Mouse (Mus musculus): ENCODE data around the gene Asb10.

The Asb10 gene

DNA sequence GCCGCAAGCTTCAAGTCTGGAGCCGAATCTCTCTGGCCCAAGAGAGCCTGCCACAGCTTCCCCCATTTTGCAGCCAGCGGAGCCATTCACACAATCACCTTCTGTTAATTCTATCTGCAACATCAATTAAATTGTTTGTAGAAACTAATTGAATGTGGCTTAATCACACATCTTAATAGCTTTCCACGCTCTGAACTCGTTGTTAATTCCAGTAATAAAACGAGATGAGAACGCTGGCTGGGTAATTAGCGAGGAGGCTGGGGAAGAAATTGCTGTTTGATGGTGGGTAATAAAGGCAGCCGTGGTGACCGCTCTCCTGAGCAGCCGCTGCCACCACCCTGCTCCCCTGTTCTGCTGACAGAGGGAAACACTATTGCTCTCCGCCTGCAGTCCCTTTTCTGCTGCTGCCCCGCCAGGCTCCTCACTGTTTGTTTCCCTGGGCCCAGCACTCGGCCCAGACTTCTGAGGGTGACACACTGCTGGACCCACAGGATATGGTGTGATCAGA lies 50.3 kb downstream of the Asb10 start:
- no peak for DNase-seq (ENCODE audit: low spot score in 2 of 2)

DNA sequence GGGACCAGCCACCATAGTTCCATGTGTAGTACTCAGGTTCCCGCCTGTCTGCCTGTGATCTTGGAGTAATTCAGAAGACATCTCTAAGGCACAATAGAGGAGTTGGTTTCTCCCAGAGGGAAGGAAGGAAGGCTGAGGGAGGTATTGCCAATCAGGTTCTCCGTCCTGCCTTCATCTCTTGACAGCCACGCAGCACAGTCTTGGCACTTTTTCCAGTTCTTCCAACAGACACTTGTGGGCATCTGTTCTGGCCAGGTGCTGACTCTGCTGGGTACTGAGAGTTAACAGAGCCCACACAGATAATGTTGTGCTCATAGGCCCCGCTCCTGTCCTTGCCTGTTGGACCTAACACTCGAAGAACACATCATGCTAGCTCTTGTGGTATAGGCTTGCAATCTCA lies 54.0 kb downstream of the Asb10 start:
- no peak for DNase-seq (ENCODE audit: low spot score in 2 of 2)

DNA sequence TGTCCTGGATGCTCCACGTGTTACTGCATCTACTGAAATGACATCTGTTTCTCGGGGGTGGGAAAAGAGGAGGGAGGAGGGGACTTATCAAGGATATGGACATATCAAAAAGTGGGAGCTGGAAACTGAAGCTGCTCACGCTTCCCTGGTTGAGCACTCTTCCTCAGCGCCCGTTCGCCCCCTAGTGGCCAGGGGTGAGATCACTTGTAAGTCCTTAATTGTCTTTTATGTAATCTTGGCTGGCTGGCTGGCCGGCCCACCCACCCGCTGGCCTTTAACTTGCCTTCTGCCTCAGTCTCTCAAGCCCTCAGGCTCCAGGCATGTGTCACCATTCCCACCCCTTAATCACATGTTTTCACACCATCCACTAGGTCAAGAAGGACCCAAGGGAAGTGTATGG lies 54.7 kb downstream of the Asb10 start:
- DNase-seq (ENCODE audit: low spot score in 2 of 2), result peak; percentile 73 to 82

DNA sequence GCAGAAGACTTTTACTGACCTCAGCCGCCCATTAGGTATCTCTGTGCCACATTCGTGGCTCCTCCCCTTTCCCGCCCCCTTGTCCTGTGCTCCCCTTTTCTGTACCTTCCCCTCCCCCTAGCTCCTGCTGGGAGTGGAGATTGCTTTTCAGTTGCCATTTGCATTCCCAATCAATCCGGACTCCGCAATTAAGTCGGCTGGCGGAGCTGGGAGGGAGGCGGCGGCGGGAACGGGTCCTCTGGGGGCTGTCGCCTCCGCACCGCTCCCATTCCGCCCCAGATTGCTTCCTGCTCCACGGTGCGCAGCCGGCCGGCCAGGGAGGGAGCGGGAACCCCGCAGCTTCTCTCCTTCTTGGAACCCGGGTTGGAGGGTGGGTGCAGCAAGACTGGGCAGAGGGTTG lies 55.8 kb downstream of the Asb10 start:
- no peak for DNase-seq (ENCODE audit: low spot score in 2 of 2)

DNA sequence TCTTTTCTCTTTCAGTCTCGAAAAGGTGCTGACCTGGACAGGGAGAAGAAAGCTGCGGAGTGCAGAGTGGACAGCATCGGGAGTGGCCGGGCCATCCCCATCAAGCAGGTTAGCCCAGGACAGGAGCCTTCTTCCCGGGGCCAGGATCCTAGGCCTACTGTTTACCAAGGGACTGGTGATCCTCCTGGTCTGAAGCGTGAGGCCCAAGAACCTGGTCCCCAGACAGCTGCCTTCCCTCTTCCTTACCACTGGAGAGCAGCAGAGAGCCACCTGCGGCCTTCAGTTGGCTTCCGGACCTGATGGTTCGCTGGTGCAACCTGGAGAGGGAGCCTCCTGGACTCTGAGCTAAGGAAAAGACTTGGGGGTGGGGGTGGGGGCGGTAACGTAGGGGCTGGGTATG lies 57.5 kb downstream of the Asb10 start:
- peak in 1 of 2 experiments; percentile 69 for DNase-seq (ENCODE audit: low spot score in 2 of 2)
